Mouse (Mus musculus): ENCODE measurements around the gene Rabgap1l. TPM values are rescaled to one million over a fixed set of nuclear protein-coding genes. Genes with fewer than 3 reads are reported as not detected.
"Not testable (repeated sequence)": the region's sequence is repeated elsewhere in the genome, so short reads cannot be mapped to it uniquely, and the experiment has no call there.

The Rabgap1l gene
- polyA plus RNA-seq, 1 experiment from 2014 or later, result 24.0 TPM

- no peak overlapping the region for H3K4me3 ChIP-seq (replicated peaks)
- WGBS, result 91% methylated on average over 7 of the region's 7 CpGs
- no peak for ATAC-seq (ENCODE audit: insufficient read depth, low FRiP score, low read depth)
- no peaks in the 10 kb centered on the region for H3K36me3 ChIP-seq
- H3K27ac ChIP-seq, result no peak overlapping the region
- H3K4me2 ChIP-seq, result no peak overlapping the region
- no peaks in the 10 kb centered on the region for H3K9me3 ChIP-seq
- H3K27me3 ChIP-seq (replicated peaks), result no peaks in the 10 kb centered on the region
- no peak overlapping the region for H3K9ac ChIP-seq
- no peaks in the 10 kb centered on the region for H3K4me1 ChIP-seq
These were observed 102.4 kb downstream of the Rabgap1l start for GRCm38 (mm10) chr1:160690516-160691195.

- Histone ChIP-seq H3K4me2 (no peak overlapping the region), H3K4me3 (replicated peaks) (no peak overlapping the region), H3K4me1 (no peaks in the 10 kb centered on the region), H3K27me3 (replicated peaks) (no peaks in the 10 kb centered on the region), H3K36me3 (no peaks in the 10 kb centered on the region), H3K27ac (no peak overlapping the region), H3K9ac (no peak overlapping the region), H3K9me3 (no peaks in the 10 kb centered on the region)
- ATAC-seq (ENCODE audit: insufficient read depth, low FRiP score, low read depth), result no peak
These were observed 103.5 kb downstream of the Rabgap1l start for GRCm38 (mm10) chr1:160689511-160689910.

GRCm38 (mm10) chr1:160684251-160684650 lies 108.8 kb downstream of the Rabgap1l start:
- ATAC-seq (ENCODE audit: insufficient read depth, low FRiP score, low read depth), result no peak
- 94% methylated on average over 2 of the region's 2 CpGs for WGBS
- H3K4me1 ChIP-seq, result no peaks in the 10 kb centered on the region
- no peaks in the 10 kb centered on the region for H3K27me3 ChIP-seq (replicated peaks)
- no peak overlapping the region for H3K4me3 ChIP-seq (replicated peaks)
- H3K9ac ChIP-seq, result no peak overlapping the region
- H3K9me3 ChIP-seq, result no peaks in the 10 kb centered on the region
- H3K36me3 ChIP-seq, result no peaks in the 10 kb centered on the region
- H3K4me2 ChIP-seq, result no peak overlapping the region
- H3K27ac ChIP-seq, result no peak overlapping the region

GRCm38 (mm10) chr1:160681398-160682050 lies 111.5 kb downstream of the Rabgap1l start:
- no peaks in the 10 kb centered on the region for H3K36me3 ChIP-seq
- no peak overlapping the region for H3K9ac ChIP-seq
- H3K27ac ChIP-seq, result no peak overlapping the region
- no peak for ATAC-seq (ENCODE audit: insufficient read depth, low FRiP score, low read depth)
- no peaks in the 10 kb centered on the region for H3K4me1 ChIP-seq
- no peak overlapping the region for H3K4me2 ChIP-seq
- no peaks in the 10 kb centered on the region for H3K9me3 ChIP-seq
- H3K4me3 ChIP-seq (replicated peaks), result no peak overlapping the region
- 75% methylated on average over 3 of the region's 3 CpGs for WGBS
- H3K27me3 ChIP-seq (replicated peaks), result no peaks in the 10 kb centered on the region

- Histone ChIP-seq H3K27me3 (replicated peaks) (no peaks in the 10 kb centered on the region), H3K4me2 (no peak overlapping the region), H3K27ac (no peak overlapping the region), H3K4me1 (no peaks in the 10 kb centered on the region), H3K9me3 (no peaks in the 10 kb centered on the region), H3K36me3 (no peaks in the 10 kb centered on the region), H3K4me3 (replicated peaks) (no peak overlapping the region), H3K9ac (no peak overlapping the region)
- WGBS, result 86% methylated on average over 2 of the region's 2 CpGs
- no peak for ATAC-seq (ENCODE audit: insufficient read depth, low FRiP score, low read depth)
These were observed 118.2 kb downstream of the Rabgap1l start for GRCm38 (mm10) chr1:160674763-160675162.

GRCm38 (mm10) chr1:160672088-160672814 lies 120.8 kb downstream of the Rabgap1l start:
- Histone ChIP-seq H3K36me3 (no peaks in the 10 kb centered on the region), H3K27ac (no peak overlapping the region), H3K9ac (no peak overlapping the region), H3K9me3 (no peaks in the 10 kb centered on the region), H3K4me3 (replicated peaks) (no peak overlapping the region), H3K4me2 (no peak overlapping the region), H3K27me3 (replicated peaks) (no peaks in the 10 kb centered on the region), H3K4me1 (no peaks in the 10 kb centered on the region)
- no peak for ATAC-seq (ENCODE audit: insufficient read depth, low FRiP score, low read depth)
- WGBS, result 59% methylated on average over 3 of the region's 3 CpGs

GRCm38 (mm10) chr1:160655806-160656470 lies 137.1 kb downstream of the Rabgap1l start:
- H3K4me3 ChIP-seq (replicated peaks), result no peak overlapping the region
- no peaks in the 10 kb centered on the region for H3K36me3 ChIP-seq
- H3K4me1 ChIP-seq, result no peaks in the 10 kb centered on the region
- no peaks in the 10 kb centered on the region for H3K27me3 ChIP-seq (replicated peaks)
- no peak overlapping the region for H3K27ac ChIP-seq
- 46% methylated on average over 2 of the region's 2 CpGs for WGBS
- ATAC-seq (ENCODE audit: insufficient read depth, low FRiP score, low read depth), result no peak
- no peak overlapping the region for H3K9ac ChIP-seq
- H3K4me2 ChIP-seq, result no peak overlapping the region
- no peaks in the 10 kb centered on the region for H3K9me3 ChIP-seq

- Histone ChIP-seq H3K27ac (no peak overlapping the region), H3K9me3 (no peaks in the 10 kb centered on the region), H3K4me1 (no peaks in the 10 kb centered on the region), H3K4me2 (no peak overlapping the region), H3K36me3 (no peaks in the 10 kb centered on the region), H3K27me3 (replicated peaks) (no peaks in the 10 kb centered on the region), H3K4me3 (replicated peaks) (no peak overlapping the region), H3K9ac (no peak overlapping the region)
- 37% methylated on average over 3 of the region's 3 CpGs for WGBS
- no peak for ATAC-seq (ENCODE audit: insufficient read depth, low FRiP score, low read depth)
These were observed 141.3 kb downstream of the Rabgap1l start for GRCm38 (mm10) chr1:160651691-160652090.

GRCm38 (mm10) chr1:160645416-160645815 lies 147.6 kb downstream of the Rabgap1l start:
- no peaks in the 10 kb centered on the region for H3K9me3 ChIP-seq
- no peak overlapping the region for H3K27ac ChIP-seq

GRCm38 (mm10) chr1:160628213-160628932 lies 164.6 kb downstream of the Rabgap1l start:
- Histone ChIP-seq H3K4me2 (no peak overlapping the region), H3K27me3 (replicated peaks) (no peaks in the 10 kb centered on the region), H3K36me3 (no peaks in the 10 kb centered on the region), H3K4me1 (no peaks in the 10 kb centered on the region), H3K4me3 (replicated peaks) (no peak overlapping the region), H3K9ac (no peak overlapping the region), H3K9me3 (no peaks in the 10 kb centered on the region), H3K27ac (no peak overlapping the region)
- 80% methylated on average over 12 of the region's 12 CpGs for WGBS
- ATAC-seq (ENCODE audit: insufficient read depth, low FRiP score, low read depth), result no peak

More at GRCm38 (mm10) chr1:160645416-160645815, 147.6 kb downstream of the Rabgap1l start:
- Histone ChIP-seq H3K4me3 (replicated peaks) (no peak overlapping the region), H3K4me1 (no peaks in the 10 kb centered on the region), H3K27me3 (replicated peaks) (no peaks in the 10 kb centered on the region), H3K9ac (no peak overlapping the region), H3K36me3 (no peaks in the 10 kb centered on the region), H3K4me2 (no peak overlapping the region)
- WGBS, result 87% methylated on average over 3 of the region's 3 CpGs
- no peak for ATAC-seq (ENCODE audit: insufficient read depth, low FRiP score, low read depth)

- 71% methylated on average over 4 of the region's 4 CpGs for WGBS
- ATAC-seq (ENCODE audit: insufficient read depth, low FRiP score, low read depth); H3K4me2 ChIP-seq; H3K36me3 ChIP-seq; H3K9me3 ChIP-seq; H3K27me3 ChIP-seq (replicated peaks); H3K4me1 ChIP-seq; H3K9ac ChIP-seq; H3K4me3 ChIP-seq (replicated peaks); H3K27ac ChIP-seq: not testable (repeated sequence)
These were observed 168.5 kb downstream of the Rabgap1l start for GRCm38 (mm10) chr1:160624354-160625120.
